Mouse (Mus musculus) liver, adult 2 months (tissue): ENCODE measurements around the gene Serpinb6a. TPM values are rescaled to one million over a fixed set of nuclear protein-coding genes. Genes with fewer than 3 reads are reported as not detected.

Experiments
- DNase-seq: peaks from one replicate; pipeline ENCODE4 v3.0.0-alpha.2; 2011; ENCODE audit warnings: low read depth, low spot score; ENCODE audit errors: extremely low read depth
- H3K27ac ChIP-seq: fragments of 200-500 bp; replicated peaks from 2 replicates; pipeline ENCODE4 v1.5.1; 2012; ENCODE audit warnings: low read depth, mild to moderate bottlenecking, control low read depth, inconsistent platforms, low read length; ENCODE audit not compliant: insufficient read depth
- H3K27me3 ChIP-seq: fragments of 200-500 bp; 2 replicates; pipeline ENCODE4 v1.6.1; 2012; ENCODE audit warnings: mild to moderate bottlenecking, moderate library complexity, low read length, inconsistent platforms; ENCODE audit not compliant: control insufficient read depth, insufficient read depth
- H3K36me3 ChIP-seq: fragments of 200-500 bp; 2 replicates; pipeline ENCODE4 v1.6.1; 2012; ENCODE audit warnings: low read length, inconsistent platforms; ENCODE audit not compliant: control insufficient read depth, insufficient read depth
- H3K4me1 ChIP-seq: fragments of 200-500 bp; 2 replicates; pipeline ENCODE4 v1.6.1; 2011; ENCODE audit warnings: low read length; ENCODE audit not compliant: control insufficient read depth, insufficient read depth
- H3K4me3 ChIP-seq: fragments of 200-500 bp; 2 replicates; pipeline ENCODE4 v1.5.1; 2011; ENCODE audit warnings: low read depth, mild to moderate bottlenecking, control low read depth, low read length, moderate library complexity; ENCODE audit not compliant: insufficient read depth
- H3K79me2 ChIP-seq: fragments of 200-500 bp; 2 replicates; pipeline ENCODE4 v1.6.1; 2012; ENCODE audit warnings: inconsistent platforms, mild to moderate bottlenecking, low read length, moderate library complexity; ENCODE audit not compliant: control insufficient read depth, insufficient read depth
- H3K9ac ChIP-seq: fragments of 200-500 bp; 2 replicates; pipeline ENCODE4 v1.6.1; 2012; ENCODE audit warnings: low read depth, mild to moderate bottlenecking, control low read depth, inconsistent platforms, low read length
- CTCF ChIP-seq: fragments of 200-500 bp; IDR thresholded peaks from 2 replicates; pipeline ENCODE4 v1.5.1; 2011; ENCODE audit warnings: low read depth, low read length, control low read depth
- POLR2A ChIP-seq: fragments of 200-500 bp; IDR thresholded peaks from 2 replicates; pipeline ENCODE4 v1.6.1; 2011; ENCODE audit warnings: low read length, control low read depth; ENCODE audit not compliant: insufficient read depth; ENCODE audit errors: extremely low read depth
- WGBS: fragments of 180-500 bp; shearing (Covaris S2); methylation state at CpG from one replicate; pipeline ENCODE4 v1.1.7; 2018; 5-methylcytosine and 5-hydroxymethylcytosine counted together
- polyA plus RNA-seq: library from polyadenylated mRNA; depleted of rRNA; stranded (reverse); fragments of >200 nt; gene quantifications from 2 replicates; pipeline ENCODE4 v1.2.3, GENCODE M21; 2012
- total RNA-seq: library from RNA; depleted of rRNA; stranded (reverse); fragments of >200 nt; gene quantifications from 2 replicates; pipeline ENCODE4 v1.2.3, GENCODE M21; 2014

Serpinb6a gene
- total and polyA plus RNA-seq, 2 experiments: 7.2 to 29.8 TPM

DNA sequence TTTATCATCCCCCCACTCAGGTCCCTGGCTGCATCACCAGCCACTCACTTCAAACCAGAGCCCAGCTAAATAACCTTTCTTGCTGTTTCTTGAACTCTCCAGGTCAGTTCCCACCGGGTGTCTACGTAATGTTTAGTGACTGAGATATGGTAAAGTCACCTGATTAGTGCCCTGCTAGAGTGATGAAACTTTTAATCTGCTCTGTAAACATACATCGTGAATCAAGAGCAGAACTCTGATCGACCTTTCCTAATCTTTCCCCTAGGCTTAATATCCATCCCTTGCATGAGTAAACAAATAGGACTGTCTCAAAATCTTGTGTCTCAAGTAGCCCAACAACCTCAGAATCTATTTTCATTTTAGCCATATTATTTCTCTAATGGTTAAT, 36.6 kb downstream of the Serpinb6a start:
- Histone ChIP-seq H3K27me3 (no peaks in the 10 kb centered on the region), H3K36me3 (peaks cover 16% of the 10 kb centered on the region), H3K79me2 (peaks cover 8% of the 10 kb centered on the region; the same call in 1 of the 2 replicates), H3K4me3 (peak overlapping the region; percentile 68), H3K27ac (peak overlapping the region; percentile 85), H3K9ac (peak overlapping the region; percentile 73; the same call in 1 of the 2 replicates), H3K4me1 (peaks cover 10% of the 10 kb centered on the region)
- TF ChIP-seq POLR2A (no peak), CTCF (no peak)
- 7% methylated on average over 4 of the region's 4 CpGs for WGBS
- DNase-seq: peak; percentile 99

GRCm38 (mm10) chr13:33965056-33966024, 37.3 kb downstream of the Serpinb6a start:
- Histone ChIP-seq H3K4me3 (peak overlapping the region; percentile 68), H3K4me1 (peaks cover 10% of the 10 kb centered on the region), H3K36me3 (peaks cover 15% of the 10 kb centered on the region), H3K79me2 (peaks cover 8% of the 10 kb centered on the region; the same call in 1 of the 2 replicates), H3K9ac (peak overlapping the region; percentile 73), H3K27me3 (no peaks in the 10 kb centered on the region), H3K27ac (peak overlapping the region; percentile 85)
- TF ChIP-seq POLR2A (no peak), CTCF (no peak)
- DNase-seq: peak; percentile 84
- 3% methylated on average over 14 of the region's 14 CpGs for WGBS

DNA sequence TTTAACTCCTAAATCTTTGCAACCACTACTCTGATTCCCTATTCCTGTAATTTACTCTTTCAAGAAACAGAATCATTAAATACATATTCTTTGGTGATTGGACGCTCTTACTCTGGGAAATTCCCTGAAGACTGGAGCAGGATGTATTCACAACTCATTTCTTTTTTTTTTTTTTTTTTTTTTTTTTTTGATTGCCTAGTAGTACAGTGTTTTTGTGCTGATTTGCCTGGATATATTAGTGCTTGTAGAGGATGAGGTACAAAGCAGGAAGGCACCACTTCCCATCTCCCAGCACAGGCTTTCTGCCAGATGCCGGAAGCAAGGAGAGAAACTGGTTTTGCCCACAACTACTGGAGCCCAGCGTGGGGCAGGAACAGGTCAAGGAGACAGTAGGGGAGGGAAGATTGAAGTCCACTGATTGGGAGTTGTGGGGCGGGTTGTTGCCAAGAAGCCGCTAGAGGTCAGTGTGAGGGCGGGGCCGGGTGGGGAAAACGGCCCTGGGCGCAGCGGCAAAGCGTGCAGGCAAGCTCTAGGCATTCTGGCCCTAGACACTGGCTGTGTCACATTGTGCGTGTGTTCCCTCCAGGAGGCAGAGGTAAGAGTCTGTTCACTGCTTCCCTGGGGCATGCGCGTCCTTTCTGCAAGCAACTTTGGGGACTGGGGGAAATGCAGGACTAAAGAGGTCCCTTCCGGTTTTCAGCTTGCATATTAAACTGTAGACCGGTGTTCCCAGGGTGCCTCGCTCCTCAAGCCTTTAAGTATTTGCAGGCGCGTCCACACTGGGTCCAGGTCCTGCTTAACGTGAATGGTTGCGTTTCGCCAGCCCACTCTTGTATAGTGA, 38.2 kb downstream of the Serpinb6a start, which contains the start of gene Nqo2:
TSS of gene Nqo2 (plus strand) at position 482 of the 841 bp plus-strand sequence.
- peak within 1 kb of the TSS; percentile 85 for H3K27ac ChIP-seq
- WGBS: under 1% methylated on average over 22 of the region's 22 CpGs
- H3K36me3 ChIP-seq: peaks cover 9% of the 10 kb centered on the region
- no peak for TF ChIP-seq CTCF
- peak; percentile 57; the same call in 1 of the 2 replicates for TF ChIP-seq POLR2A
- peak within 1 kb of the TSS; percentile 68 for H3K4me3 ChIP-seq
- peak; percentile 94 for DNase-seq
- H3K27me3 ChIP-seq: no peaks in the 10 kb centered on the region
- peaks cover 8% of the 10 kb centered on the region; the same call in 1 of the 2 replicates for H3K79me2 ChIP-seq
- peaks cover 10% of the 10 kb centered on the region for H3K4me1 ChIP-seq
- peak within 1 kb of the TSS; percentile 65 for H3K9ac ChIP-seq

DNA sequence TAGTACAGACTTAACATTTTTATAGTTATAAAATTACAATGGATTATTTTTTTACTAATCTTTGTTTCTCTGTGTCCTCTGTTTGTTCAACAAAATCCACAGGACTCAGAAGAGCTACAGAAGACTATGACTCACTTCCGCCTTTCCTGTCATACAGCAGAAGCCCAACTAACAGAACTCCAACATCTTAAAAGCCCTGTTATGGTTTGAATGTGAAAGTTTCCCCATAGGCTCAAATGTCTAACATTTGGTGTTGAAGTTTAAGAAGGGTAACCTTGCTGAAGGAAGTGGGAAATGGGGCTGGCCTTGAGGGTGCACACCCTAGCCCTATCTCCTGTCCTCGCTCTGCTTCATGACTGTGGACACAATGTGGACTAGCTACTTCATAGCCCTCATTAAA, 42.8 kb downstream of the Serpinb6a start:
- H3K4me1 ChIP-seq: peaks cover 6% of the 10 kb centered on the region; the same call in 1 of the 2 replicates
- no peak overlapping the region for H3K4me3 ChIP-seq
- no peak for DNase-seq
- 87% methylated on average over 2 of the region's 2 CpGs for WGBS
- TF ChIP-seq POLR2A (no peak), CTCF (no peak)
- H3K27me3 ChIP-seq: no peaks in the 10 kb centered on the region
- H3K36me3 ChIP-seq: no peaks in the 10 kb centered on the region
- no peak overlapping the region for H3K9ac ChIP-seq
- no peak overlapping the region for H3K27ac ChIP-seq
- H3K79me2 ChIP-seq: no peaks in the 10 kb centered on the region

- no peaks in the 10 kb centered on the region for H3K79me2 ChIP-seq
- H3K4me1 ChIP-seq: peaks cover 6% of the 10 kb centered on the region; the same call in 1 of the 2 replicates
- H3K27ac ChIP-seq: peak overlapping the region; percentile 64; the same call in 1 of the 2 replicates
- H3K27me3 ChIP-seq: no peaks in the 10 kb centered on the region
- H3K9ac ChIP-seq: no peak overlapping the region
- DNase-seq: peak; percentile 54
- TF ChIP-seq CTCF (peak; percentile 45), POLR2A (no peak)
- no peak overlapping the region for H3K4me3 ChIP-seq
- 35% methylated on average over 6 of the region's 6 CpGs for WGBS
- no peaks in the 10 kb centered on the region for H3K36me3 ChIP-seq
Observed at GRCm38 (mm10) chr13:33956571-33957421, 45.8 kb downstream of the Serpinb6a start.
